Mouse (Mus musculus) layer of hippocampus, adult 2 months (tissue): ENCODE data around the gene Ppara. TPM values are rescaled to one million over a fixed set of nuclear protein-coding genes. Genes with fewer than 3 reads are reported as not detected.

Experiments used
- DNase-seq, 2 experiments: peaks; one replicate each; pipeline ENCODE4 v3.0.0; 2022; ENCODE audit warnings: low spot score in 2 of 2
- H3K27ac ChIP-seq: fragments of 200-600 bp; 2 replicates; pipeline ENCODE4 v1.8.1; 2022
- H3K4me3 ChIP-seq: fragments of 200-600 bp; 2 replicates; pipeline ENCODE4 v1.8.1; 2022; ENCODE audit warnings: mild to moderate bottlenecking
- CTCF ChIP-seq: fragments of 200-600 bp; conservative IDR thresholded peaks from 2 replicates; pipeline ENCODE4 v1.8.1; 2022; ENCODE audit warnings: antibody characterized with exemption, mild to moderate bottlenecking, moderate library complexity
- total RNA-seq, 2 experiments: library from RNA; stranded (reverse); gene quantifications; 2 replicates each; pipeline ENCODE4 v1.2.3; 2021

The Ppara gene
- total RNA-seq, 2 experiments from 2014 or later, result 3.1 to 3.9 TPM

- TF ChIP-seq CTCF, result no peak
- peak overlapping the region; percentile 87 for H3K27ac ChIP-seq
- no peak for DNase-seq
- H3K4me3 ChIP-seq, result no peak overlapping the region
Measured at GRCm38 (mm10) chr15:85699452-85699851, 35.3 kb upstream of the Ppara start.

DNA sequence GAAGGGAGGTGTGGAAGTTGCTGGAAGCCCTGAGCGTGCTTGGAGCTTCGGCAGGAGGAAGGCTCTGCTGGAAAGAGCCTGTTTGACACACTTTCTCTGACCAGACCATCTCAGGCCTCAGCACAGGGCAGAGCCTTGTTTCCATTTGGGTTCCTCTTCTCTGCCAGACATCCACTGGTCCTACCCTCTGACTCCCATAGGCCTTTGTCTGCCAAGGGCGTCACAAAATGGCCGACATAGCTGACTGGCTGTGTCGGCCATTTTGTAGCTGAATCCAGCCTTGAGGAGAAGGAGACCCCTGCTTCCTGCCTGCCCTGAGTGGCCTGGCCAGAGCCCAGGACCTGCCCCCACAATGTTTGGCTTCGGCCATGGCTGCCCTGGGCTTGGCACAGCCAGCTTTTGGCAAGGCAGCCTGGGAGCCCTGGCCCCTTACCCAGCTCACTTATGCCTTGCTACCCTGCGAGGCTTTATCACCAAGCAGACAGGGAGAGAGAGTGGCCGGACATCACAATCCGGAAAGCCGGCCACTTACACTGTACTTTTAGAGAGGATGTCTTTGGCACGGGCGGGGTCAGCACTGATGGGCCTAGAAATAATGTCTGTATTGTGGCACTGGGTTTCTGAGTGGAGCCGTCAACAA, 34.8 kb upstream of the Ppara start:
- peak overlapping the region; percentile 87 for H3K27ac ChIP-seq
- no peak overlapping the region; the same call in 1 of the 2 replicates for H3K4me3 ChIP-seq
- no peak for DNase-seq
- no peak for TF ChIP-seq CTCF

DNA sequence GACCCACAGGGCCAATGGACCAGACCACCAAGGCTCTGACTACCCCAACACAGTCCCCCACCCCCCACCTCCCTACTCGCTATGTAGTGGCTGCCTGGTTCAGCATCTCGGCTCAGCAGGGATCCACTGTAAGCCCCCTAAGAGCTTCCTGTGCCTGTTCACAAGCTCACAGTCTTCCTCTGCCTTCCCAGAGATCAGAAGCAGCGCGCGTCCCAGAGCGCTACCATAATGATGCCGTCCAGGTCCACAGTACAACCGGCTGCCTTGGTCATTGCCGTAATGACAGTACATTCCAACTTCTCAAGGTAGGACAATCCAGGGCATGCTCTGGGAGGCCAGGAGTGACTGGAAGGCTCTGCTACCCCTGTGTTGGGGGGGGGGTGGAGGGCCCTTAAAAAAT, 34.1 kb upstream of the Ppara start:
- TF ChIP-seq CTCF, result no peak
- Histone ChIP-seq H3K4me3 (no peak overlapping the region), H3K27ac (peak overlapping the region; percentile 87)
- DNase-seq, result no peak

DNA sequence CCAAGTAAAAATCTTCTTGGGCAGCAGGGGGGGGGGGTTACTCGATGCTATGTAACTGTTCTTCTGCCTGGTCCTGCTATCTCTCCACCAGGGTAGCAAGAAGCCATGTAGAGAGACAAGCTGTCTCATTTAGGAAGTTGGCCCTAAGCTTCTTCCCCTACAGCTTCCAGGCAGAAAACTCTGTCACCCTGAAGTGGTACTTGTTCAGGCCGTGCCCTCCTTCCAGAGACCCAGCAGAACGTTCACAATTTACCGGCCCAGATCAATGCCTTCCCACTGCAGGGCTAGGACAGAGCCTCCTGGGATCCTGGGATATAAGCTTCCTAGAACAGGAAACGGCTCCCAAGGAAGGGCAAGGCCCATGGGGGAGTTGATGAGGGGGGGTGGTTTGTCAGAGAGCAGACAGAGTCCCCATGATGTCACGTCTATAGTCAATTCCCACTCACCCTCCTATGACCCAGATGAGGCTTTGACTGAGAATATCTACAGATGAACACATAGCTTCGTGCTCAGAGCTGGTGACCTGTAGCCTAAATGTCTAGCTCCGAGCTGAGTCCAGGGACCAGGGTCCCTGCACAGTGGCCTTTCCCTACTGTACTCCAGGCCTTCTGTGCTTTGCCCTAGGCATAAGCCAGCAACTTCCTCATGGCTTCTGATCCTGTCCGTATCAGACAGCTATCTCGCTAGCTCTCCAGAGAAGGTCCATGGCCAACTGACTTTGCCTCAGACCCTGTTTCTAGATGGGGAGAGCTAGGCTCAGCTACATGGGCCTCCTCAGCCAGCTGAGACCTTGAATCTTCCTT, 33.5 kb upstream of the Ppara start:
- TF ChIP-seq CTCF, result no peak
- no peak overlapping the region for H3K4me3 ChIP-seq
- DNase-seq, result no peak
- peak overlapping the region; percentile 87 for H3K27ac ChIP-seq

- peak; percentile 68 to 76 for DNase-seq
- no peak overlapping the region; the same call in 1 of the 2 replicates for H3K4me3 ChIP-seq
- peak overlapping the region; percentile 87 for H3K27ac ChIP-seq
- no peak for TF ChIP-seq CTCF
Measured at GRCm38 (mm10) chr15:85702411-85702951, 32.3 kb upstream of the Ppara start.

GRCm38 (mm10) chr15:85703194-85703641, 31.6 kb upstream of the Ppara start:
- TF ChIP-seq CTCF, result no peak
- DNase-seq, result no peak
- Histone ChIP-seq H3K27ac (peak overlapping the region; percentile 87), H3K4me3 (no peak overlapping the region)

- Histone ChIP-seq H3K4me3 (no peak overlapping the region), H3K27ac (peak overlapping the region; percentile 87)
- no peak for TF ChIP-seq CTCF
- DNase-seq, result no peak
Measured at GRCm38 (mm10) chr15:85703858-85704257, 30.9 kb upstream of the Ppara start.

DNA sequence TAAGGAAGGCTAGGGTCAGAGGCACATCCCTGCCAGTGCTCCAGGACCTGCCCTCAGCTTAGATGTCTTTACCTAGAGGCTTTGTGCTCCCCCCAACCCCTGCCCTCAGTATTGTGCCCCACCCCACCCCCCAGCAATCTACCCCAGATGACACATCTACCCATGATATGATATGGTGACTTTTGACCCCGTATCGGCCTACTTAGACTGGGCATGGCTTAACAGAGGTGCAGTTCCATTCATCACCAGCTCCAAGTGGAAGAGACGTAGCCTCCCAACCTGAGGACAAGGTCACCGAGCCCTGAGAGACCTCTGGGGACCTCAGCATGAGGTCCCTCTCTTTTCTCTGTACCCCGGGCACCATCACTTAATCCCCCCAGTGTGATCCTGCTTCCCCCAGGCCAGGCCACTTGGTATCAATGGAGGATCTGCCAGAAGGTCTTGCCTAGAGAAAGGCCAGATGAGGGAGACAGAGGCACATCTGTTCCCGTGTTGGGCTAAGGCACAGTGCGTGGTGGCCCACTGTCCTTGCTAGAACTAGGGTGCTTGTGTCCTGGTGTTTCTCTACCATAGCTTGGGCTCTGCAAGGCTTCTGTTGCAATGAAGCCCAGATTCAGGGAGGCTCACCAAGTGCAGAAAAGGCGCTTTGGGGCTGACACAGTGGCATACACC, 30.3 kb upstream of the Ppara start:
- Histone ChIP-seq H3K27ac (peak overlapping the region; percentile 87), H3K4me3 (no peak overlapping the region)
- DNase-seq, result no peak
- no peak for TF ChIP-seq CTCF

DNA sequence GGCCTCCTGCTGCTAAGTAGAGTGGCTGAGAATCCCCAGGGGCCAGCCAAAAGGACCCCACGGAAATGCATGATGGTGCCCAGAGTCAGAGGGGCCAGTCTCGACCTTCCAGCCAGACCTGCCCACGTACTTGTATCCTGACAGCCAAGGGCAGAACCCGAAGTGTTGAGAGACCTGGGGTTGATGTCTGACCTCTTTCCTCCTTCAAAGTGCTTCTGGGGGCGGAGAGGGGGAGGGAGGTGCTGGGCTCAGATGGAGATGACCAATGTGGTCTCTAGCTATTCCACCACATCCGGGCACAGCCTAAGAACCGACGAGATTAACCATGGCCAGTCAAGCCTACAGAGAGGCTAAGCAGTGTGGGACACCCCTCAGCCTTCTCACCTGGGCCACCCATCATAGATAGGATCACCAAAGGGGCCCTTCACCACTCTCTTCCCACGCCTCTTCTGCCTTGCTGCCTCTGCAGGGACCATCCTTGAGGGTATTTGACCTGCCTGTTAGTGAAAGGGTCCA, 29.7 kb upstream of the Ppara start:
- H3K27ac ChIP-seq, result peak overlapping the region; percentile 87
- TF ChIP-seq CTCF, result no peak
- no peak overlapping the region for H3K4me3 ChIP-seq
- DNase-seq, result no peak

- Histone ChIP-seq H3K4me3 (no peak overlapping the region), H3K27ac (peak overlapping the region; percentile 87)
- TF ChIP-seq CTCF, result no peak
- DNase-seq, result no peak
Measured at GRCm38 (mm10) chr15:85705566-85706332, 29.0 kb upstream of the Ppara start.

DNA sequence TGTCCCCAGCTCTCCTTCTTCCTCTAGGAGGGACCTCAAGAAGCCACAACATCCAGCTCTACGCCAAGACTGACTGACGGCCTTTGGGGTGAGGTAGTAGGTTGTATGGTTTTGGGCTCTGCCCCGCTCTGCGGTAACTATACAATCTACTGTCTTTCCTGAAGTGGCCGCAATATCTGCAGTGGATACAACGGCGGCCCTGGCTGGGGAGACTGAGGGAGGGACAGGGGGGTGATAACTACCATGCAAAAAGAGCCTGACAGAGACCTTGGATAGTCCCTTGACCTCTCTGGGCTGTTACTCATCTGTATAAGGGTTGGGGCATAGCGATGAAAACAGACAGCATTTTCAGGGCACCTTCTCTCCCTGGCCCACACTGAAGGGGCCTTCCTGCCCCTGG, 28.3 kb upstream of the Ppara start:
- Histone ChIP-seq H3K4me3 (no peak overlapping the region), H3K27ac (peak overlapping the region; percentile 62)
- no peak for TF ChIP-seq CTCF
- DNase-seq, result no peak

DNA sequence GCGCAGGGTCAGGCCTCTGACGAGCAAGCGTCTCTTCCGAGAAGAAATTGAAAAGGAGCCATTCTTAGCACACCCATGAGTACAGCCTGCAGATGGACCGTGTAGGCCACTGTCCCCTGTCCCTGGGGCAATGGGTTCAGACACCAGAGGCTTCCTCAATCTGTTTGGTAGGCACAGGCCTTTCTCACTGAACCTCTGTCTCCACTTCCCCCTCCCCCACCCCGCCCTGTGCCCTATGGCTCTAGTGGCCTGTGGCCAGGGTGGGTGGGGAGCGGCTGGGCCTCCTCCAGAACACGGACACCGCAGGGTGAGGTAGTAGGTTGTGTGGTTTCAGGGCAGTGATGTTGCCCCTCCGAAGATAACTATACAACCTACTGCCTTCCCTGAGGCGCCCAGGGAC, 27.8 kb upstream of the Ppara start:
- TF ChIP-seq CTCF, result no peak
- DNase-seq, result no peak
- Histone ChIP-seq H3K27ac (peak overlapping the region; percentile 62), H3K4me3 (no peak overlapping the region)
